Mouse (Mus musculus): ENCODE measurements around the gene Epo.
A peak's percentile ranks its signal among the peaks of the same experiment; 100 is the strongest.

Gene Epo

DNA sequence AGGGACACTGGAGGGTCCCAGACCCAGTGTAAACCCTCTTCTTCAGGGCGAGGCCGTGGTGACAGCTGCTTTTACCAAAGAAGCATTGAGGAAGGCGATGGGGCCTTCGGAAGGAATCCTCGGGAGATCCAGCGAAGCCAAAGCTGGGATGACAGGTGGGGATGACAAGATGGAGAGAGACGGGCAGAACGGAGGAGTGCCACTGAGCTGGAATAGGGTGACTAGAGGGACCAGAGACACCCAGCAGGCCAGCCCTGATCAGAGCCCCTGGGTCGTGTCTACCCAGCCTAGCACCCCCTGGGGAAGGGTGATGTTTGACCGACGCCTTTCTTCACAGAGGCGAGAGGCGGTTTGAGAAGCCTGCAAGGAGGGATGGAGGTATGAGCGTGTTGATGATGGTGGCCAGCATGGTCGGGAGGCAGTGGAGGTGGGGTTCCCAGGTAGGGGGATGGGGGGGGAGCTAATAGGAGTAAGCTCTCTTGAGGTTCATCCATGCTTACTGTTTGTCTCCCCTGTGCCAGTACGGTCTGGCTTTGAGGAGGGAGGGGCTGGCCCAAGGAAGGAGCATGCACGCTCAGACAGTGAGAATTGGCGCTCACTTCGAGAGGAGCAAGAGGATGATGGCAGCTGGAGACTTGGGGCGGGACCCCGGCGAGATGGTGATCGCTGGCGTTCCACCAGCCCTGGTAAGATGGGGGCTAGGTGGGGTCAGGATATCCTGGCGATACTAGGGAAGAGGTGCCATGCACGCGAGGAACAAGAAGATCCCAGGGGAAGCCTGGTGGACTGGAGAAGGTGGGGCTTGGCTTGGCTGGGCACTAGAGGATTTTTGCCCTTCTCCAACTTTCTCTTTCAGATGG, 13.1 kb downstream of the Epo start:
- no peak for DNase-seq (ENCODE audit: low spot score in 2 of 2)

- no peak for DNase-seq (ENCODE audit: low spot score in 2 of 2)
Observed at GRCm38 (mm10) chr5:137518436-137518835, 14.6 kb downstream of the Epo start, which contains the start of gene Gigyf1. TSS of gene Gigyf1 (plus strand) at chr5:137518548.

- no peak for DNase-seq (ENCODE audit: low spot score in 2 of 2)
Observed at GRCm38 (mm10) chr5:137514811-137515210, 18.2 kb downstream of the Epo start.

GRCm38 (mm10) chr5:137513951-137514721, 18.9 kb downstream of the Epo start:
- no peak for DNase-seq (ENCODE audit: low spot score in 2 of 2)

GRCm38 (mm10) chr5:137512847-137513794, 19.9 kb downstream of the Epo start:
- DNase-seq (ENCODE audit: low spot score in 2 of 2): no peak

DNA sequence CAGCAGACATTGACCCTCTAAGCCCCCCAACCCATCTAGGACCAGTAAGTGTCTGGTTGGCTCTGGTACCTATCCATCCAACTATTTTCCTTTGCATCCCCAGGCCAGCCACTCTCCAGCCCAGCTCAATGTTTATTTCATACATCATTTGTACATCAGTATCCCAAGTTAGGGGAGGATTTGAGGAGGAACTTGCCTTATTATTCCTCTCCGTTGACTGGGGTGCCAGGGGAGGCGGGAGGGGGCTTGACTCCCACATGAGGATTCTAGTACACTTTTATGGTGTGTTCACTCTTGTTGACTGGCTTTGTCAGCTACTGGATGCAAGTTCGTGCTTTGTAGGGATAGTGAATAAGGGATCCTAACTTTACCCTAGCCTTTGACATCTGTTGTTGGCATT, 21.3 kb downstream of the Epo start:
- DNase-seq (ENCODE audit: low spot score in 2 of 2): no peak

- no peak for DNase-seq (ENCODE audit: low spot score in 2 of 2)
Observed at GRCm38 (mm10) chr5:137510573-137511390, 22.3 kb downstream of the Epo start.

GRCm38 (mm10) chr5:137510014-137510501, 23.0 kb downstream of the Epo start:
- peak; percentile 79 to 84 for DNase-seq (ENCODE audit: low spot score in 2 of 2)

DNA sequence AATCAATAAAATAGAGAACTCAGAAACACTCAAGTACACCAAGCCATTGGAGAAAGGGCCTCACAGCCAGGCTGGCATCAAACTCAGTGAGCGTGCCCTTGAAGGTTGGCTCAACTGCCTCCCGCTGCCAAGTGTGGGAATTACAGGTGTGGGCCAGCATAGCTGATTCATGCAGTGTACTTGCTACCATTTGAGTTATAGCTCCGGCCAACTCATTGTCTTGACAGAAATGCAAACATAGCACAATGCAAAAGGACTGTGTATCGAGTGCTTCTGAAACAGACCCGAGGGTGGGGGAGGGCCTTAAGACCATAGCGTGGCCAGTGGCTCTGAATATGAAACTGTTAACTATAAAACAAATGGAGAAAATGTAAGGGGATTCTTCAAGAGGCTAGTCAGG, 29.0 kb downstream of the Epo start:
- no peak for DNase-seq (ENCODE audit: low spot score in 2 of 2)

DNA sequence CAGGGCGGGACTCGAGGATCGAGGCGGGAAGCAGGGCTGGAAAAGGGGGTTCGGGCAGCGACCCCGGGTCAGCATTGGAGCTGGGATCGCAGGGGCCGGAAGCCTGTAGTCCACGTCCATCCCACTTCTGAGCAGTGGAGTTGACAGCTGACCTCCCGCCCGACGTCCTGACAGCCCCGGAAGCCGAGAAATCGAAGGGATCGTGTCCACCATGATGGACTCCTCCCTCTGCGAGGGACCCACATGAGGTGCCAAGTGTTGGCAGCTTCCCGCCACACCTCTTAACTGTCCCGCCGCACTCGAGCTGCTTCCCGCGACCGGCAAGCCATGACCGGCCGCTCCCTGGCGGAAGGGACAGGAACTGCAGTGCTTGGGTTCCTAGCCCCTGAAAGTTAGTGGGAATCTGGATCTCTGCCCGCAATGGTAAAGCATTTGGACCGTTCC, 30.4 kb downstream of the Epo start:
- no peak for DNase-seq (ENCODE audit: low spot score in 2 of 2)

DNA sequence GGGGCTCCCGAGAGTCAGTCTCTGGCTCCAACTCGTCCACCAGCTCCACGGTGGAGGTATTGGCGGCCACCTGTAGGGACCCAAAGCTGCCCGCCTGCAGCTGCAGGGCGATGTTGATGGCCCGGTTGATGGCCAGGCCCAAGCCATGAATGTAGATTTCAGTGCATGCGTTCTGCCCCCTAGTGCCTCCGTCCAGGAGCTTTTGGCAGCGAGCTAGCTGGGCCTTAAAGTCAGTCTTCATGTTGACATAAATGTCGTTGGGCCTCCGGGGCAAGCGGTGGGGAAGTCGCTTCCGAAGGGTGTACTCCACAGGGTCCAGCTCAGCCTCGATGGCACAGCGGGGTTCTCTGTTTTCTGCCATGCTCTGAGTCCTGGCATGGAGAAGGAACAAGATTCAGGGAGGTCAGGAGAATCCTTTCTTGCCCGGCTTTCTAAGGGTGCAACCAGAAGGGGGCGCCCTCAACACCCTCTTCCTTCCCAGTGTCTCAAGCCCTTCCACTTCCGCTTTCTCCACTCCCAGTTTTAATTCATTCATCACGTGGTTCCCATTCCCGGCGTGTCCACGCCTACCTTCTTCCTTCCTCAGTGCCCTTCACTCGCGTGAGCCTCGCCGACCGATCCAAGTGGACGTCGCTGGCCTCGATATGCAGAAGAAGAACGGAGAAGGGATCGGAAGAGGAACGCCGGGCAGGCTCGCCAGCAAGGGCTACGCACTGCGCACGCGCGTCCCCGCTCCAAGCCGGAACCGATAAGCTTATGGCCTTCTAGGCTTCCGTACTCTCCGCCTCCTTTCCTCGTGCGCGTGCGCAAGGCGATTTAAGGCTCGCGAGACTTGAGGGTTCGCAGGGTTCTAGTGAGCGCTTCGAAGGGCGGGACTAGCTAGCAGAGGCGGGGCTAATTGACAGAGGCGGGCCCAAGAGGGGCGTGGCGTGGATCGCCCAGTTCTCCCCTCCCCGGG, 31.1 kb downstream of the Epo start, which contains the start of gene Pop7:
Pop7 (minus strand) TSS at position 810 of the 958 bp plus-strand sequence.
- peak; percentile 100 for DNase-seq (ENCODE audit: low spot score in 2 of 2)

DNA sequence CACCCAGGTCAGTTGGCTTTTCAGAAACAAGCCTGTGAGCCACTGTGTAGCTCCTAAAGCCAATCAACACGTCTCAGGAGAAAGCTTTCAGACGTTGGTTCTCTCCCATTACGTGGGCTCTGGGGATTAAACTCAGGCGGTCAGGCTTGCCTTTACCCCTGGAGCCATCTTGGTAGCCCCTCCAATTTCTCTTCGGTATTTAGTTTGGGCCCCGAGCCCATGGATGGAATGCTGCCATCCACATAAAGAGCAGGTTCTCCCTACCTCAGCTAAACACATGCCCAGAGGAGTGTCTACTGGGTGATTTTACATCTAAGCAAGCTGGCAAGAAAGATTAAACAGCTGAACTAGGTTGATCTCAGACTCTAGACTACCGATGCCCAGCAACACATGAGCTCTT, 32.9 kb downstream of the Epo start:
- no peak for DNase-seq (ENCODE audit: low spot score in 2 of 2)

- no peak for DNase-seq (ENCODE audit: low spot score in 2 of 2)
Observed at GRCm38 (mm10) chr5:137493831-137494230, 39.2 kb downstream of the Epo start.

GRCm38 (mm10) chr5:137491559-137491958, 41.5 kb downstream of the Epo start:
- DNase-seq (ENCODE audit: low spot score in 2 of 2): no peak

- DNase-seq (ENCODE audit: low spot score in 2 of 2): no peak
Observed at GRCm38 (mm10) chr5:137487616-137488015, 45.4 kb downstream of the Epo start.

- no peak for DNase-seq (ENCODE audit: low spot score in 2 of 2)
Observed at GRCm38 (mm10) chr5:137485851-137486155, 47.2 kb downstream of the Epo start.

GRCm38 (mm10) chr5:137485071-137485850, 47.8 kb downstream of the Epo start:
- no peak for DNase-seq (ENCODE audit: low spot score in 2 of 2)

DNA sequence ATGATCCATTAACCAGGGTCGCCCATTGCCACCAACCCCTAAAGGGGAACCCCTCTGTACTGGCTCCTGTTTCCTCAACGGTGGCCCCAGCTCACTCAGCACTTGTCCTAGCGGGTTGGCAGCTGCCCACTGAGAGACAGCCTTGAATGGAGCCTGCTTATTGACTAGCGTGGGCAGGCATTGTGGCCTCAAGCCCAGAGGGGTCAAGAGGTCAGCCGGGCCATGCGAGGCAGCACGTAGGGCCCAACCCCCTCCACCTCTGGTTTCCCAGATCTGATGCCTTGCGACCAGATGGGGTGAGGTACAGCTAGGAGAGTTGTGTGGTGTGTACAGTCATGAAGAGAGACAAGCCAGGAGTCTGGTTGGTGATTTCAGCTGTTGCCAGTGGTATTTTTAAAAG, 51.1 kb downstream of the Epo start:
- DNase-seq (ENCODE audit: low spot score in 2 of 2): no peak

DNA sequence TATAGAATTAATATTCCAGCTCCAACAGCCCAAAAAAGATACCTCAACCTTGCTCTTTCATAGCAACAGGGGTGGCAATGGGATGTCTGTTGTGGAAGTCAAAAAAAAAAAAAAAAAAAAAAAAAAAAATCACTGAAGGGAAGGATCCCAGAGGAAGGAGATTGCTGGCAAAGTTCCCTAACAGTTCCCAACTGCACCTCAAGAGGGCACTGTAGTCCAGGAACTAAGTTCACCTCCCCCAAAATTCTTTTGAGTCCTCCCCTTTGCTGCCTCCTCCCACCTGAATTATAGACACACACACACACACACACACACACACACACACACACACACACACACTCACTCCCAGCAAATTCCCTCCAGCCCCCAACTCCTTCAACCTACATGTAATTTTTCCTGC, 51.9 kb downstream of the Epo start:
- DNase-seq (ENCODE audit: low spot score in 2 of 2): peak; percentile 15 to 47
